Mouse (Mus musculus) macrophage (primary cell): Measurements from ENCODE around the gene Pick1. TPM values are rescaled to one million over a fixed set of nuclear protein-coding genes. Genes with fewer than 3 reads are reported as not detected.
"Not testable (repeated sequence)": the region's sequence is repeated elsewhere in the genome, so short reads cannot be mapped to it uniquely, and the experiment has no call there.

Experiments used
- H3K27ac ChIP-seq: fragments of 350-480 bp; formaldehyde crosslinking; 2 replicates; pipeline ENCODE4 v1.9.0; 2021
- H3K36me3 ChIP-seq: fragments of 350-480 bp; formaldehyde crosslinking; 2 replicates; pipeline ENCODE4 v1.9.0; 2021; ENCODE audit errors: inconsistent target
- H3K4me3 ChIP-seq: fragments of 350-480 bp; formaldehyde crosslinking; 2 replicates; pipeline ENCODE4 v1.9.0; 2021; ENCODE audit errors: inconsistent target
- H3K79me2 ChIP-seq: fragments of 350-480 bp; formaldehyde crosslinking; 2 replicates; pipeline ENCODE4 v1.9.0; 2021; ENCODE audit errors: inconsistent target
- WGBS: methylation state at CpG from one replicate; pipeline ENCODE4 v1.1.7; 2026; ENCODE audit warnings: inconsistent platforms; ENCODE audit not compliant: missing documents; 5-methylcytosine and 5-hydroxymethylcytosine counted together
- polyA plus RNA-seq: library from polyadenylated mRNA; stranded (reverse); fragments of 250-400 nt; gene quantifications from 3 replicates; pipeline ENCODE4 v1.2.4, GENCODE M21; 2018; ENCODE audit warnings: inconsistent platforms

The Pick1 gene
- polyA plus RNA-seq, 1 experiment from 2014 or later, result 9.4 TPM

- peak overlapping the region; percentile 75 for H3K27ac ChIP-seq
- H3K79me2 ChIP-seq, result peaks cover 6% of the 10 kb centered on the region; the same call in 1 of the 2 replicates
- H3K36me3 ChIP-seq, result no peaks in the 10 kb centered on the region
- WGBS, result 34% methylated on average over 27 of the region's 27 CpGs
- H3K4me3 ChIP-seq, result peak overlapping the region; percentile 37
Measured at GRCm38 (mm10) chr15:79208758-79209439, 20.1 kb upstream of the Pick1 start.

- 95% methylated on average over 2 of the region's 2 CpGs for WGBS
- peaks cover 6% of the 10 kb centered on the region; the same call in 1 of the 2 replicates for H3K79me2 ChIP-seq
- H3K36me3 ChIP-seq, result no peaks in the 10 kb centered on the region
- no peak overlapping the region for H3K27ac ChIP-seq
- no peak overlapping the region for H3K4me3 ChIP-seq
Measured at GRCm38 (mm10) chr15:79210357-79210756, 18.6 kb upstream of the Pick1 start.

DNA sequence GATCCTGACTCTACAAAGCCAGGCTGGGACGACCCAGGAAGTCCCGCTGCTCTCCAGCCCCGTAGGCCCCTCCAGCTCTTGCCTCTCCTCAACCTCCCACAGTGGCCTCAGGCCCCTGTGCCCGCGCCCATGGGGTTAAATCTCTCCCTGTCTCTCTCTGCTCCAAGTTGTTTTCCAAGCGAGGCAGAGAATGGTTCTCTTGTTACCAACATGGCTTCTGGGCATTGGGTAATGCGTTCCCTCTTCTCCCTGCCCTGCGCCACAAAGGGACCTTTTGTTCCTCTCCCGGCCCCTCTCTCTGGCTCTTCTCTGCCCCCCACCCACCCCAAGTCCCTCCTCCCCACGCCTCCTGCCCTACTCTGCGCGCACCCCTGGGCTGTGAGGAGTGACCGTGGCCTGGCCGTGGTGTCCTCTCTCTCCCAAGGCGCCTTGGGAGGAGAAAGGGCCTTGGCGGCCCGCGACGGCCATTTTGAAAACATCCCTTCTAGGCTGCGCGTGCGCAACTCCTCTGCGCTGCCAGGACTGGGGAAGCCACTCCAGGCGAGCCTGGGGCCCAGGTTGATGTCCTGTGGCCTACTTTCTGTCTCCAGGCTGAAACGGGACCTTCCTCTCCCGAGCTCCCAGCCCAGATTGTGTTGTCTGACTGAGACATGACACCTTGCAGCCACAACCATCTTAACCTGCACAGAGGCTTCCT lies 16.1 kb upstream of the Pick1 start:
- H3K36me3 ChIP-seq, result no peaks in the 10 kb centered on the region
- H3K27ac ChIP-seq, result no peak overlapping the region
- H3K4me3 ChIP-seq, result no peak overlapping the region
- 97% methylated on average over 25 of the region's 26 CpGs for WGBS
- H3K79me2 ChIP-seq, result peaks cover 6% of the 10 kb centered on the region; the same call in 1 of the 2 replicates

DNA sequence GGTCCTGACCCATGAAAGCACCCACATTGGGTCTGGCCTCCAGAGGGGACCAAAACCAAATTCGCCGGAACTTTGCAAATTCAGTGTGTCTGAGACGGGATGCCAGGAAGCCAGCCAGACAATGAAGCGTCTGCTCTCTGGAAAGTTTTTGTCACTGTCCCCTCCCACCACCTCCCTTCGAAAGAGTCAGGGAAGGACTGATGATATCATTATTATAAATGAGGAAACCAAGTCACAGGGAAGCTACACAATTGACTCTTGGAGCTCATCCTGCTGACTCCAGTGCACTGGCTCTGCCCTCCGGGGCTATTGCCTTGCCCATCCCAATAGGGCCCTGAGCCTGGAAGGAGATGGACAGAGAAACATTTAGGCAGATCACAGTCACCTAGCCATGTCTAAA lies 15.4 kb upstream of the Pick1 start:
- 90% methylated on average over 6 of the region's 6 CpGs for WGBS
- H3K27ac ChIP-seq, result no peak overlapping the region
- H3K79me2 ChIP-seq, result peaks cover 6% of the 10 kb centered on the region; the same call in 1 of the 2 replicates
- no peak overlapping the region for H3K4me3 ChIP-seq
- no peaks in the 10 kb centered on the region for H3K36me3 ChIP-seq

GRCm38 (mm10) chr15:79216191-79216590 lies 12.8 kb upstream of the Pick1 start:
- 90% methylated on average over 3 of the region's 3 CpGs for WGBS
- no peak overlapping the region for H3K4me3 ChIP-seq
- H3K27ac ChIP-seq, result no peak overlapping the region
- no peaks in the 10 kb centered on the region for H3K36me3 ChIP-seq
- H3K79me2 ChIP-seq, result no peaks in the 10 kb centered on the region

DNA sequence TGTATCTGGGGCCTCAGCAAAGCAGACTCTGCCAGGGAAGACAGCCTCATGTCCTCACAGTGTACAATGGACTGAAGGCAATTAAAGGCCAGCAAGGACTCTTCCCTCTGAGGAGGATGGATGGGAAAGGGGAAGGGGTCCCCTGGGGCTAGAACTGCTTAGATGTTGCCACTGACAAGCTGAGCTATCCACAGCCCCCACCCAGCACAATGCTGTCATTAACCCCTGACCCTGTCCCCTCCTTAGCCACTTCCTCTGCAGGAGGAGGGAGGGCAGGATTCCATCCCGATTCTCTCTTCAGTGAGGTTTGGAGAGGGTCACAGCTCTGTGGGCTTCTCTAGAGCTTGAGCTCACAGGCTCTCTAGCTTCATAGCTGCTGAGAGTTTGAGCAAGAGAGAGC lies 9.4 kb upstream of the Pick1 start:
- Histone ChIP-seq H3K4me3 (no peak overlapping the region), H3K27ac (no peak overlapping the region), H3K79me2 (no peaks in the 10 kb centered on the region), H3K36me3 (no peaks in the 10 kb centered on the region)
- 25% methylated on average over 1 of the region's 1 CpGs for WGBS

DNA sequence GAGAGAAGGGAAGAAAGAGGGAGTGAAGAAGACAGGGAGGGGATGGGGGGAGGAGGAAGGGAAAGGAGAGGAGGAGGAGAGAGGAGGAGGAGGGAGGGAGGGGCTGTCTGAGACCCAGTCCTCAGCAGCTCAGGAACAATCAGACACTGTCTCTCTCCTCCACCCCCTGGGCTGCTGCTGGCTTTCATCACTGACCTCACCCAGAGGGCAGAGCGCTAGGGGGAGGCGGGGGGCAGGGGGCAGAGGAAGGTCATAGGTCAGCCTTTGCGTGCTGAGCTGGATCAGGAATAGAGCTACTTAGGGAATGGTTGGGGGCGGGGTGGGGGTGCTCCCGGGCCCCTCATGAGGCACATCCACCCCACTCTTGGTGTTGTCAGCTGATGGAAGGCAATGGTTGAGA lies 5.3 kb upstream of the Pick1 start:
- no peak overlapping the region for H3K4me3 ChIP-seq
- H3K79me2 ChIP-seq, result no peaks in the 10 kb centered on the region
- no peak overlapping the region for H3K27ac ChIP-seq
- WGBS, result 55% methylated on average over 4 of the region's 5 CpGs
- H3K36me3 ChIP-seq, result no peaks in the 10 kb centered on the region

DNA sequence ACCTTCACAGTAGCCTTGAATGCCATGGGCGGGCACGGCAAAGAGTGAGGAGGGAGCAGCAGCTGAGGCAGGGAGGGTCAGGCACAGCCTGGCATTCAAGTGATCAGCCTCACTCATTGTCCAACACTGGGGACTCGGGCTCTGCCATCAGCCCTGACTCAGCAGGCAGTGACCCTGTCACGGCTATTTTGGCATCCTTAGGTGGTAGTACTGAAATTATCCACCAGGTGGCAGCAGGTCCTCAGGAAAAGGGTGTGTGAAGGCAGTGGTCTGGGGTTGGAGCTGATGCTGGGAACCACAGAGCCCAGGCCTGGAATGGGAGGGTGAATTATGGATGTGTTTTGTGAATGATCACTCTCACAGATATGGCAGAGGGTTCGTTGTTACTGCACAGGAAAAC lies 4.3 kb upstream of the Pick1 start:
- H3K36me3 ChIP-seq, result no peaks in the 10 kb centered on the region
- no peaks in the 10 kb centered on the region for H3K79me2 ChIP-seq
- WGBS, result 14% methylated on average over 5 of the region's 5 CpGs
- no peak overlapping the region for H3K27ac ChIP-seq
- no peak overlapping the region for H3K4me3 ChIP-seq

- 51% methylated on average over 2 of the region's 2 CpGs for WGBS
- H3K79me2 ChIP-seq, H3K27ac ChIP-seq, H3K4me3 ChIP-seq, H3K36me3 ChIP-seq: not testable (repeated sequence)
Measured at GRCm38 (mm10) chr15:79225780-79226179, 3.2 kb upstream of the Pick1 start.

GRCm38 (mm10) chr15:79235268-79235667 lies 6.3 kb downstream of the Pick1 start:
- WGBS, result 92% methylated on average over 9 of the region's 9 CpGs
- Histone ChIP-seq H3K27ac (no peak overlapping the region), H3K79me2 (no peaks in the 10 kb centered on the region), H3K4me3 (no peak overlapping the region), H3K36me3 (peaks cover 10% of the 10 kb centered on the region; the same call in 1 of the 2 replicates)

GRCm38 (mm10) chr15:79238036-79238435 lies 9.1 kb downstream of the Pick1 start:
- no peak overlapping the region for H3K27ac ChIP-seq
- H3K79me2 ChIP-seq, result no peaks in the 10 kb centered on the region
- H3K36me3 ChIP-seq, result peaks cover 18% of the 10 kb centered on the region; the same call in 1 of the 2 replicates
- H3K4me3 ChIP-seq, result no peak overlapping the region
- WGBS, result 95% methylated on average over 6 of the region's 6 CpGs

DNA sequence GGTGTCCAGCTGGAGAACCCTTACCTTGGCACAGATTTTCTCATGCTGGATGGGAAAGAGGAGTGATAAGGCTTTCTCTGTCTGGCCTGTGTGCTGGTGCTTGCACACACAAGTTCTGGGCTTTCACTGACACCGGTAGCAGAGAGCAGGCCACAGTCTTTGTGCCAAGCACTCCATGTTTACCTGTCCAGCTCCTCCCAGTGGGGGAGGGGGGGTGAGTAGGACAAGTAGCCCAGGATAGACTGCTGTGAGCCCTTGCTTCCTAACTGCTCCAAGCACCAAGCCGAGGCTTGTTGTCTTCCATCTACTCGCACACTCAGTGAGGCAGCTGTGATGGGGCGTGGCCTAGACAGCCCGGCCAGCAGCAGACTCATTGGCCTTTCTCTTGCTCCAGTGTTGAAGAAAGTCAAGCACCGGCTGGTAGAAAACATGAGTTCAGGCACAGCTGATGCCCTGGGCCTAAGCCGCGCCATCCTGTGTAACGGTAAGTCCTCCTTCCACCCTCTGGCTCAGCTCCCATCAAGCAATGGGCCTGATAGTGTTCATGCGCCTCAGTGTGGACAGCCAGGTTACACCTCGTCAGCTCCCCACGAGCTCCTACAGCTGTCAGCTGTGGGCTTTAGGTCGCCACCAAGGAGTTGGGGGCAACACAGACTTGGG lies 13.7 kb downstream of the Pick1 start:
- Histone ChIP-seq H3K27ac (no peak overlapping the region), H3K36me3 (peaks cover 18% of the 10 kb centered on the region; the same call in 1 of the 2 replicates), H3K79me2 (no peaks in the 10 kb centered on the region), H3K4me3 (no peak overlapping the region)
- 84% methylated on average over 13 of the region's 13 CpGs for WGBS

GRCm38 (mm10) chr15:79243234-79244042 lies 14.5 kb downstream of the Pick1 start:
- peaks cover 18% of the 10 kb centered on the region; the same call in 1 of the 2 replicates for H3K36me3 ChIP-seq
- 13% methylated on average over 10 of the region's 10 CpGs for WGBS
- H3K27ac ChIP-seq, result peak overlapping the region; percentile 25
- H3K4me3 ChIP-seq, result no peak overlapping the region
- H3K79me2 ChIP-seq, result no peaks in the 10 kb centered on the region
